Mouse (Mus musculus): ENCODE results near the gene Trak1. TPM values are rescaled to one million over a fixed set of nuclear protein-coding genes. Genes with fewer than 3 reads are reported as not detected.

Gene Trak1
- total and polyA plus RNA-seq, 3 experiments, result 8.2 to 28.6 (median 18.1) TPM

DNA sequence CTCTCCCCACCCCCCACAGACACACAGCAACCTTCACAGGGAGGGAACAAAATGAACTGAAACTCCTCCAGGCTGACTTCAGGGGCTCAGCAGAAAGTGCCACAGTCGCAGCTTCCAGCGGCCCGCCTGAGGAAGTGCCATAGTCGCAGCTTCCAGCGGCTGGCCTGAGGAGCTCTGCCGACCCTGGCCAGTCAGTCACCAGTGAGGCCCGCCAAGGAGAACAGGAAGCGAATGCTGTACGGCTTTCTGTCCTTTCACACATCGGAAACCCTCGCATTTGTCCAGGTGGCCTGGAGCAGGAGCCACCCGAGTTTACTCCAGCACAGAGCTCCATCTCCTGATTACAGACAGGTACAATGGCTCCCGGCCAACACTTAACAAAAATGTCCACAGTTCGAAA lies 47.5 kb upstream of the Trak1 start:
- TF ChIP-seq MXI1 (IDR thresholded peaks at IDR 0.05; ENCODE audit: low read depth, low read length) (no peak), USF1 (IDR thresholded peaks at IDR 0.05; ENCODE audit: low read depth, low read length) (no peak), CHD2 (IDR thresholded peaks at IDR 0.05; ENCODE audit: low read length) (no peak), MYC (IDR thresholded peaks at IDR 0.05; ENCODE audit: low read depth, low read length) (no peak), MAX (IDR thresholded peaks at IDR 0.05; ENCODE audit: low read length) (no peak), USF2 (conservative IDR thresholded peaks at IDR 0.05; ENCODE audit: low read depth, low read length) (no peak), NELFE (IDR thresholded peaks at IDR 0.05; ENCODE audit: low read depth, low read length) (no peak), POLR2A (IDR thresholded peaks at IDR 0.05; ENCODE audit: low read depth, low read length) (no peak), JUN (IDR thresholded peaks at IDR 0.05; ENCODE audit: insufficient read depth, low read depth, low read length) (no peak)
- H3K27me3 ChIP-seq (replicated peaks), result no peaks in the 10 kb centered on the region
- dilution Hi-C loops (cut with MboI; ENCODE audit: extremely low pct_ligation_motif_present, extremely low pct_unique_long_range_greater_than_20kb, low sequenced_read_pairs), result no loop called here
- in situ Hi-C loops (cut with MboI; ENCODE audit: low pct_ligation_motif_present, low pct_unique_long_range_greater_than_20kb, low sequenced_read_pairs), result loop anchor here (10.0 kb wide), 4 partner anchors 125 to 365 kb away; no protein-coding TSS in a partner anchor
- no peak overlapping the region for H3K9ac ChIP-seq (ENCODE audit: insufficient read depth, low read depth)
- no peak overlapping the region for H3K4me3 ChIP-seq (replicated peaks in 1 of 3; ENCODE audit: low read depth in 2 of 3, low read length in 2 of 3, poor library complexity in 1 of 3)
- H3K4me2 ChIP-seq (ENCODE audit: insufficient read depth, low read depth, poor library complexity, severe bottlenecking), result no peak overlapping the region
- DNase-seq (ENCODE audit: extremely low read depth), result no peak
- H3K36me3 ChIP-seq (replicated peaks in 1 of 2; ENCODE audit: control insufficient read depth in 1 of 2, insufficient read depth in 1 of 2, low read length in 1 of 2), result peaks cover 17 to 69% of the 10 kb centered on the region in 2 experiments
- H3K4me1 ChIP-seq (ENCODE audit: control insufficient read depth in 1 of 2, insufficient read depth in 2 of 2), result peaks cover 0 to 10% of the 10 kb centered on the region in 2 experiments; a peak in 1 of 4 replicates
- H3K9me3 ChIP-seq (replicated peaks; ENCODE audit: low read length), result no peaks in the 10 kb centered on the region
- no peaks in the 10 kb centered on the region for H3K79me2 ChIP-seq (replicated peaks; ENCODE audit: control insufficient read depth, extremely low read depth, insufficient read depth, poor library complexity, severe bottlenecking)
- H3K27ac ChIP-seq (ENCODE audit: insufficient read depth, low read depth), result no peak overlapping the region

- no peak for DNase-seq (ENCODE audit: extremely low read depth)
- Histone ChIP-seq H3K4me2 (ENCODE audit: insufficient read depth, low read depth, poor library complexity, severe bottlenecking) (no peak overlapping the region), H3K4me3 (replicated peaks in 1 of 3; ENCODE audit: low read depth in 2 of 3, low read length in 2 of 3, poor library complexity in 1 of 3) (no peak overlapping the region), H3K36me3 (replicated peaks in 1 of 2; ENCODE audit: control insufficient read depth in 1 of 2, insufficient read depth in 1 of 2, low read length in 1 of 2) (peaks cover 24 to 78% of the 10 kb centered on the region in 2 experiments), H3K27me3 (replicated peaks) (no peaks in the 10 kb centered on the region), H3K9ac (ENCODE audit: insufficient read depth, low read depth) (no peak overlapping the region), H3K9me3 (replicated peaks; ENCODE audit: low read length) (no peaks in the 10 kb centered on the region), H3K27ac (ENCODE audit: insufficient read depth, low read depth) (no peak overlapping the region), H3K4me1 (ENCODE audit: control insufficient read depth in 1 of 2, insufficient read depth in 2 of 2) (0 out of 4 replicates have a peak, but pooled peaks cover 0 to 5% of the 10 kb centered on the region in 2 experiments), H3K79me2 (replicated peaks; ENCODE audit: control insufficient read depth, extremely low read depth, insufficient read depth, poor library complexity, severe bottlenecking) (no peaks in the 10 kb centered on the region)
- no peak for TF ChIP-seq CHD1 (IDR thresholded peaks at IDR 0.05; ENCODE audit: low read depth, low read length)
- TF ChIP-seq MEF2A (IDR thresholded peaks at IDR 0.05; ENCODE audit: borderline replicate concordance, low read depth, low read length), result no peak
- no peak for TF ChIP-seq EP300 (IDR thresholded peaks at IDR 0.05; ENCODE audit: low read length)
- TF ChIP-seq USF1 (IDR thresholded peaks at IDR 0.05; ENCODE audit: low read depth, low read length), result no peak
- no peak for TF ChIP-seq NRF1 (IDR thresholded peaks at IDR 0.05; ENCODE audit: low read depth, low read length)
- no peak for TF ChIP-seq JUN (IDR thresholded peaks at IDR 0.05; ENCODE audit: insufficient read depth, low read depth, low read length)
- no peak for TF ChIP-seq MAZ (IDR thresholded peaks at IDR 0.05; ENCODE audit: low read depth, low read length)
- no peak for TF ChIP-seq MAFK (IDR thresholded peaks at IDR 0.05; ENCODE audit: insufficient replicate concordance, low read length)
- TF ChIP-seq SMC3 (IDR thresholded peaks at IDR 0.05; ENCODE audit: low read depth, low read length), result no peak
- in situ Hi-C loops (cut with MboI; ENCODE audit: low pct_ligation_motif_present, low pct_unique_long_range_greater_than_20kb, low sequenced_read_pairs) (loop anchor here (10.0 kb wide), 2 partner anchors 124 to 204 kb away; no protein-coding TSS in a partner anchor), dilution Hi-C loops (cut with MboI; ENCODE audit: extremely low pct_ligation_motif_present, extremely low pct_unique_long_range_greater_than_20kb, low sequenced_read_pairs) (no loop called here)
These were observed 46.4 kb upstream of the Trak1 start for GRCm38 (mm10) chr9:121250854-121251253.
